Mouse (Mus musculus) intestine, embryonic 15.5 days (tissue): ENCODE measurements around the gene Flt3l. TPM values are rescaled to one million over a fixed set of nuclear protein-coding genes. Genes with fewer than 3 reads are reported as not detected.

Source experiments
- ATAC-seq: fragments of 200-750 bp; cut with Nextera tagmentation; 2 replicates; pipeline ENCODE4 v1.8.0; 2017; ENCODE audit warnings: moderate TSS enrichment, moderate library complexity
- H3K27ac ChIP-seq: fragments of 300-500 bp; sonication (generic); 2 replicates; pipeline ENCODE4 v1.5.1; 2015; ENCODE audit warnings: mild to moderate bottlenecking, inconsistent platforms
- H3K27me3 ChIP-seq: fragments of 300-500 bp; sonication (generic); replicated peaks from 2 replicates; pipeline ENCODE4 v1.6.1; 2015; ENCODE audit warnings: inconsistent platforms
- H3K36me3 ChIP-seq: fragments of 300-500 bp; sonication (generic); 2 replicates; pipeline ENCODE4 v1.6.1; 2015; ENCODE audit warnings: inconsistent platforms
- H3K4me1 ChIP-seq: fragments of 300-500 bp; sonication (generic); replicated peaks from 2 replicates; pipeline ENCODE4 v1.6.1; 2015; ENCODE audit warnings: inconsistent platforms
- H3K4me2 ChIP-seq: fragments of 300-500 bp; sonication (generic); replicated peaks from 2 replicates; pipeline ENCODE4 v1.6.1; 2015; ENCODE audit warnings: mild to moderate bottlenecking, inconsistent platforms
- H3K4me3 ChIP-seq: fragments of 300-500 bp; sonication (generic); replicated peaks from 2 replicates; pipeline ENCODE4 v1.5.1; 2015; ENCODE audit warnings: inconsistent platforms
- H3K9ac ChIP-seq: fragments of 300-500 bp; sonication (generic); 2 replicates; pipeline ENCODE4 v1.6.1; 2015; ENCODE audit warnings: inconsistent platforms
- H3K9me3 ChIP-seq: fragments of 300-500 bp; sonication (generic); 2 replicates; pipeline ENCODE4 v1.6.1; 2016; ENCODE audit warnings: inconsistent platforms
- WGBS: fragments of 180-500 bp; shearing (Covaris S2); methylation state at CpG from one replicate; pipeline ENCODE4 v1.1.7; 2015; 5-methylcytosine and 5-hydroxymethylcytosine counted together
- polyA plus RNA-seq: library from polyadenylated mRNA; unstranded; fragments of >200 nt; fragmentation: Nextera tagmentation; extraction: Ambion mirVana; gene quantifications from 2 replicates; pipeline ENCODE4 v1.2.1, GENCODE M21; 2015

Gene Flt3l
- polyA plus RNA-seq, 1 experiment from 2014 or later: 1.8 TPM

GRCm38 (mm10) chr7:45138403-45138802, 2.2 kb upstream of the Flt3l start:
- 74% methylated on average over 1 of the region's 1 CpGs for WGBS
- Histone ChIP-seq H3K27me3 (no peaks in the 10 kb centered on the region), H3K9me3 (no peaks in the 10 kb centered on the region), H3K27ac (no peak overlapping the region), H3K9ac (no peak overlapping the region), H3K4me3 (no peak overlapping the region), H3K4me2 (no peak overlapping the region), H3K4me1 (peaks cover 9% of the 10 kb centered on the region), H3K36me3 (0 out of 2 replicates have a peak, but pooled peaks cover 8% of the 10 kb centered on the region)
- no peak for ATAC-seq

DNA sequence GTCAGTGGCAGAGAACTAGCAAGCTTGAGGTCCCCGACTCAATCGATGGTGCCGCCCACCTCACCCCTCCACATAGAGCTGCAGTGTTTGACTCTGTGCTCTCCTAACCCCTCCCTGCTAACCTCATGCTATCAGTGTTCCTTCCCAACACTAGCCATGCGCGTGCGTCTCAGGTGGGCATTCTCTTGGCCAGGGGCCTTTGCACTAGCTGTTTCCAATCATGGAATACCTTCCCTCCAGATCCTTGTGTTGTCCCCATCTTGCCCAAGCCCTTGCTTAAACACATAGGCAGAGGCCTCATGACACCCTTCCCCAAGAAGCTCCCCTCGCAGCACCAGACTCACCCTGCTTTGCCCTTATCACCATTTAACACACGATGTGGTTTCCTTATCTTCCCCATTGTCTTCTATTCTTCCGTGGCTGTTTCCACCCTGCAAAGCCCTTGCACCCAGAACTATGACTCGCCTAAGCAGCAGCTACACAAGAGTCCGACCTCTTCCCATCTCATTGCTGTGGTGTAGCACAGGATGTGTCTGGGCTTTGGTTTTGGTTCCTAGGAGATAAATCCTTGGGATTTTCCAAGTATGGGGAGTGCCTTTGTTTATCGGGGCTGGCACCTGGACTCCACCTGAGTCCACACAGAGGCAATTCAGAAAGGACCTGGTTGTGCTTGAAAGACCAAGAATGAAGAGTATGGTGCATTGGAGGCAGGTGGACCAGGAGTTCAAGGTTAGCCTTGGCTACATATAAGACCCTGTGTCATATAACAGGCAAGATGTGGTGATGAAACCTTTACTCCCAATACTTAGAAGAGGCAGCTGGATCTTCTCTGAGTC, 1.2 kb upstream of the Flt3l start:
- no peaks in the 10 kb centered on the region for H3K9me3 ChIP-seq
- no peak overlapping the region for H3K4me2 ChIP-seq
- H3K27ac ChIP-seq: no peak overlapping the region
- peaks cover 9% of the 10 kb centered on the region for H3K4me1 ChIP-seq
- no peak overlapping the region for H3K4me3 ChIP-seq
- no peak for ATAC-seq
- 0 out of 2 replicates have a peak, but pooled peaks cover 3% of the 10 kb centered on the region for H3K36me3 ChIP-seq
- no peak overlapping the region for H3K9ac ChIP-seq
- no peaks in the 10 kb centered on the region for H3K27me3 ChIP-seq
- WGBS: 73% methylated on average over 12 of the region's 12 CpGs

DNA sequence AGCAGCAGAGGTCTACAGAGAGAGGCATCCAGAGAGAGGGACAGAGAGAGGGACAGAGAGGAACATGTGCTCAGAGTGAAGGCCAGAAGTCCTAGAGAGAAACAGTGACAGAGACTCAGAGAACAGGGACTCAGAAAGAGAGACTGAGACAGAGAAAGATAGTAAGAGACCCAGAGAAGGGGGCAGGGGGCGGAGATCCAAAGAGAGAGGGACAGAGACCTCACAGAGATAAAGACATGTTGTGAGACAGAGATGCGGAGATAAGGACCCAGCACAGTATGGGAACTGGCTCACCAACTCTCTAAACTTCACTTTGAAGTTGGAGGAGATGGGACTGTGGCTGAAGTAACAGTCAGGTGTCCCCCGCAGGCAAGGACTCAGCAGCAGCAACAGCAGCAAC, 862 bp downstream of the Flt3l start:
- Histone ChIP-seq H3K27ac (no peak overlapping the region), H3K36me3 (no peaks in the 10 kb centered on the region), H3K4me2 (peak overlapping the region; percentile 84), H3K9me3 (no peaks in the 10 kb centered on the region), H3K4me1 (peaks cover 9% of the 10 kb centered on the region), H3K9ac (peak overlapping the region; percentile 69; the same call in 1 of the 2 replicates), H3K27me3 (no peaks in the 10 kb centered on the region), H3K4me3 (peak overlapping the region; percentile 60; the same call in 1 of the 2 replicates)
- WGBS: 79% methylated on average over 3 of the region's 3 CpGs
- ATAC-seq: no peak

DNA sequence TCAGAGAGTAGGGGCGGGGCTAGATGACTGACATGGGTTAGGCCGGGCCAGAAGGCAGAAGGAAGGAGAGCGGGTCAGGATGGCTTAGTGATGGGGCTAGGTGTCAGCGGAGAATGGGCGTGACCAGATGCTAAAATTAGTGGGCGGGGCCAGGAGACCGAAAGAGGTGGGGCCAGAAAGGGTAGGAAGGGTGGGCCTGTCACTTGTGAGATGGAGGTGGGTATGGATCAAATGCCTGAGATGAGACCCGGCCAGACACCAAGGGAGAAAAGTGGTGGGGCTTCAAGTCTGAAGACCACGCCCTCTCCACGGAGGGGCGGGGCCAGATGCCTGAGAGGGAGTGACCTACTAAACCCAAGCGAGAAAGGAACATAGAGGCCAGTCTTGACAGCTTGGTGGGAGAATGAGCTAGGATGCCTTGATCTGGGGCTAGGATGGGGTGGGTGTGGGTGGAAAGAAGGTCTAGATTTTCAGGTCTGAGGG, 1.6 kb downstream of the Flt3l start:
- Histone ChIP-seq H3K4me1 (peaks cover 13% of the 10 kb centered on the region), H3K4me2 (peak overlapping the region; percentile 11; the same call in 1 of the 2 replicates), H3K9me3 (no peaks in the 10 kb centered on the region), H3K27ac (no peak overlapping the region), H3K9ac (no peak overlapping the region), H3K36me3 (no peaks in the 10 kb centered on the region), H3K4me3 (no peak overlapping the region), H3K27me3 (no peaks in the 10 kb centered on the region)
- 10% methylated on average over 12 of the region's 12 CpGs for WGBS
- ATAC-seq: no peak; the same call in 1 of the 2 replicates

GRCm38 (mm10) chr7:45133446-45134159, 2.6 kb downstream of the Flt3l start:
- ATAC-seq: no peak
- Histone ChIP-seq H3K27ac (no peak overlapping the region), H3K9me3 (no peaks in the 10 kb centered on the region), H3K27me3 (no peaks in the 10 kb centered on the region), H3K4me1 (peaks cover 13% of the 10 kb centered on the region), H3K4me2 (0 out of 2 replicates have a peak overlapping the region, but pooled peaks have one; percentile 11), H3K4me3 (no peak overlapping the region), H3K36me3 (no peaks in the 10 kb centered on the region), H3K9ac (no peak overlapping the region)
- WGBS: 81% methylated on average over 8 of the region's 8 CpGs

DNA sequence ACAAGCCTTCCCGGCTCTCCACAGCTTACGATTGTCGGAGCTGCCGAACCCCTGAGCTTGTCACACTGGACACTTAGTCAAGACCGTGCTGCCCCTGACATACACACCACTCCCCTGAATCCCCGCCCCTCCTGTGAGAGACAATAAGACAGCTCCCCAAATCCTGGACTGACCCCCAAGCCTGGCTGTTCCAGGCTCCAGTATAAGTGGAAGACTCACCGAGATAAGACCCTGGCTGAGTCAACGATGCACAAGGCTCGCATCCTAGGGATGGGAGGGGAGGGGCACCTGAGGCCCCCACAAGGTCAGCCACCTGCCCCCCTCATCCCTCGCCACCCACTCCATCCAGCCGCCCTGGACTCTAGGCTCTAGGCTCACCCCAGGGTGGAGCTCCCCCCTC, 4.4 kb downstream of the Flt3l start:
- ATAC-seq: no peak
- H3K4me1 ChIP-seq: peaks cover 18% of the 10 kb centered on the region
- peaks cover 4% of the 10 kb centered on the region for H3K36me3 ChIP-seq
- no peak overlapping the region for H3K9ac ChIP-seq
- H3K4me2 ChIP-seq: no peak overlapping the region
- 78% methylated on average over 11 of the region's 11 CpGs for WGBS
- H3K4me3 ChIP-seq: no peak overlapping the region
- H3K9me3 ChIP-seq: no peaks in the 10 kb centered on the region
- no peaks in the 10 kb centered on the region for H3K27me3 ChIP-seq
- H3K27ac ChIP-seq: no peak overlapping the region

- Histone ChIP-seq H3K4me2 (peak overlapping the region; percentile 73), H3K4me1 (peaks cover 24% of the 10 kb centered on the region), H3K9me3 (no peaks in the 10 kb centered on the region), H3K4me3 (peak overlapping the region; percentile 89), H3K27ac (0 out of 2 replicates have a peak overlapping the region, but pooled peaks have one; percentile 90), H3K36me3 (peaks cover 22% of the 10 kb centered on the region), H3K27me3 (no peaks in the 10 kb centered on the region), H3K9ac (no peak overlapping the region)
- WGBS: 61% methylated on average over 15 of the region's 15 CpGs
- ATAC-seq: no peak
These were observed 6.3 kb downstream of the Flt3l start for GRCm38 (mm10) chr7:45129776-45130512.

DNA sequence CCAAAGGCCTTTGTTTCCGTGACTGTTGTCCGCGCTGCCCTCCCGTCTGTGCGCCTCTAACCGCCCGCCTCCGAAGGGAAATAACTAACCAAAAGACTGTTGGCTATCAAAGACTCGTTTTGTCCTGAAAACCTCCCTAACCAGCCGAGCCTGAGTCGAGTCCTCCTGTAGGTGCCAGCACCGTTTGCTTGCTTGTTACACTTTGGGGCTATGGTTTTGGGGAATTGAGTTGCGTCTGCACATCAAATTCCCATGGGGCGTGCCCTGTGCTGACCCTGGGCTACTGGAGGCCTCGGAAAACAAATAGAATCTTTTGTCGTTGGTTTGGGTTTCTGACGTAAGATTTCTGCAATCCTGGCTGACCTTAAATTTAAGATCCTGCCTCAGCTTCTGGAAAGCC, 6.9 kb downstream of the Flt3l start:
- Histone ChIP-seq H3K4me1 (peaks cover 22% of the 10 kb centered on the region), H3K4me3 (peak overlapping the region; percentile 89), H3K27ac (peak overlapping the region; percentile 90), H3K9ac (peak overlapping the region; percentile 65), H3K36me3 (peaks cover 22% of the 10 kb centered on the region), H3K4me2 (peak overlapping the region; percentile 73), H3K9me3 (no peaks in the 10 kb centered on the region), H3K27me3 (no peaks in the 10 kb centered on the region)
- 2% methylated on average over 17 of the region's 17 CpGs for WGBS
- ATAC-seq: no peak; the same call in 1 of the 2 replicates

- under 1% methylated on average over 48 of the region's 48 CpGs for WGBS
- Histone ChIP-seq H3K9me3 (no peaks in the 10 kb centered on the region), H3K4me3 (peak within 1 kb of the TSS; percentile 89), H3K36me3 (peaks cover 22% of the 10 kb centered on the region), H3K27me3 (no peaks in the 10 kb centered on the region), H3K9ac (peak within 1 kb of the TSS; percentile 99), H3K4me2 (peak within 1 kb of the TSS; percentile 73), H3K27ac (peak within 1 kb of the TSS; percentile 90), H3K4me1 (peaks cover 22% of the 10 kb centered on the region)
- ATAC-seq: peak; percentile 91
These were observed 7.5 kb downstream of the Flt3l start, which contains the start of gene Rpl13a for GRCm38 (mm10) chr7:45128624-45129246. TSS of gene Rpl13a (minus strand) at chr7:45128761.

GRCm38 (mm10) chr7:45127700-45128224, 8.5 kb downstream of the Flt3l start:
- Histone ChIP-seq H3K9me3 (no peaks in the 10 kb centered on the region), H3K27ac (peak overlapping the region; percentile 87), H3K36me3 (peaks cover 22% of the 10 kb centered on the region), H3K4me2 (peak overlapping the region; percentile 71), H3K4me3 (peak overlapping the region; percentile 89), H3K4me1 (peaks cover 27% of the 10 kb centered on the region), H3K27me3 (no peaks in the 10 kb centered on the region), H3K9ac (peak overlapping the region; percentile 99)
- no peak for ATAC-seq
- WGBS: 1% methylated on average over 6 of the region's 6 CpGs
